8 mouse cellular contexts compared by ENCODE assay signal in the genomic region with DNA sequence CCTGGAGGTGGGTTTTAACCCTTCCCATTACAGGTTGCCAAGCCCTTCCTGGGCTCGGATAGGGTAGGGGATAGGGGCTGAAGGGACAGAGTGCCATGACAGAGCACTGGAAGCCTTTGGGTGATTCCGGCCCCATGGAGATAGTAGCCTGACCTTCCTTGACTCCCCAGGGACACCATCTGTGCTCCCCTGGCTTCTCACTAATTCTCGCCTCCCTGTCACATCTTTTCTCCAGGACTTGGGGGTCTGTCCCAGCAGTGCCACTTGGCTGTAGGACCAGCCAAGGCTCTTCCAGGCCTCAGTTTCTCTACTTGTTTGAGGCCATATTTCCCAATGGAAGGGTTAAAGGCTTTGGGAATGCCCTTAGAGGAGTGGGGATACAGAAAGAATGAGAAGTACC. TPM values are rescaled to one million over a fixed set of nuclear protein-coding genes. Genes with fewer than 3 reads are reported as not detected.
A peak's percentile ranks its signal among the peaks of the same experiment; 100 is the strongest.
DNase-seq lines count a peak whose midpoint lies in the region; ATAC-seq and TF ChIP-seq lines count a peak whose summit lies in the region.

No protein-coding gene starts in this region.

- peaks cover 40% of the 10 kb centered on the region for H3K36me3 ChIP-seq in heart, embryonic 10.5 days
- peaks cover 46% of the 10 kb centered on the region for H3K36me3 ChIP-seq in E14TG2a.4 (ENCODE audit: insufficient read depth, low read length)
- peaks cover 16% of the 10 kb centered on the region for H3K36me3 ChIP-seq in forebrain, embryonic 16.5 days (ENCODE audit: control insufficient read depth, insufficient read depth)
- peaks cover 15% of the 10 kb centered on the region for H3K36me3 ChIP-seq in macrophage (ENCODE audit: inconsistent target)

- H3K27me3 ChIP-seq in heart, embryonic 10.5 days (ENCODE audit: insufficient read depth, poor library complexity, severe bottlenecking): no peaks in the 10 kb centered on the region
- no peaks in the 10 kb centered on the region for H3K27me3 ChIP-seq in E14TG2a.4 (ENCODE audit: insufficient read depth, low read length)
- no peaks in the 10 kb centered on the region for H3K27me3 ChIP-seq in forebrain, embryonic 16.5 days (replicated peaks; ENCODE audit: control insufficient read depth, insufficient read depth, low read length)

- no peak for DNase-seq in heart, embryonic 10.5 days (ENCODE audit: low spot score)
- DNase-seq in heart, postnatal 36 days: no peak
- DNase-seq in urinary bladder, postnatal 4 days (ENCODE audit: low spot score in 2 of 2): no peak
- DNase-seq in frontal cortex, postnatal 25 days (ENCODE audit: low spot score in 2 of 2): no peak
- no peak for DNase-seq in ovary, postnatal 10 days (ENCODE audit: low spot score)

- peak overlapping the region; percentile 93 for H3K9ac ChIP-seq in forebrain, embryonic 16.5 days (replicated peaks; ENCODE audit: low read depth, low read length)

- intact Hi-C loops in heart, postnatal 36 days (cut with DNase I): loop anchor here (2.0 to 5.0 kb wide), 2 partner anchors 21 to 201 kb away; partner anchors contain the start of gene Ddx55

- H3K4me2 ChIP-seq in forebrain, embryonic 16.5 days (ENCODE audit: low read length): peak overlapping the region; percentile 91

- peak overlapping the region; percentile 100 for H3K27ac ChIP-seq in heart, embryonic 10.5 days
- peak overlapping the region; percentile 99 for H3K27ac ChIP-seq in forebrain, embryonic 16.5 days (ENCODE audit: low read length)
- H3K27ac ChIP-seq in macrophage: peak overlapping the region; percentile 15; the same call in 1 of the 2 replicates

- TF ChIP-seq CTCF in E14TG2a.4 (conservative IDR thresholded peaks at IDR 0.05; ENCODE audit: low read length): no peak

- H3K79me2 ChIP-seq in macrophage (ENCODE audit: inconsistent target): peaks cover 39% of the 10 kb centered on the region

- no peak for ATAC-seq in forebrain, embryonic 16.5 days

- H3K9me3 ChIP-seq in heart, embryonic 10.5 days: no peaks in the 10 kb centered on the region
- no peaks in the 10 kb centered on the region for H3K9me3 ChIP-seq in E14TG2a.4 (ENCODE audit: low read length)
- H3K9me3 ChIP-seq in forebrain, embryonic 16.5 days (ENCODE audit: control insufficient read depth, low read length): no peaks in the 10 kb centered on the region

- peaks cover 28% of the 10 kb centered on the region for H3K4me1 ChIP-seq in heart, embryonic 10.5 days
- peaks cover 69% of the 10 kb centered on the region for H3K4me1 ChIP-seq in E14TG2a.4 (replicated peaks; ENCODE audit: low read depth, low read length)
- peaks cover 38% of the 10 kb centered on the region for H3K4me1 ChIP-seq in forebrain, embryonic 16.5 days (replicated peaks; ENCODE audit: control insufficient read depth, insufficient read depth, low read length)

- peak overlapping the region; percentile 100 for H3K4me3 ChIP-seq in heart, embryonic 10.5 days
- H3K4me3 ChIP-seq in E14TG2a.4 (replicated peaks; ENCODE audit: low read length): peak overlapping the region; percentile 74
- peak overlapping the region; percentile 76 for H3K4me3 ChIP-seq in forebrain, embryonic 16.5 days (replicated peaks; ENCODE audit: low read length)
- no peak overlapping the region for H3K4me3 ChIP-seq in macrophage (ENCODE audit: inconsistent target)

- 59% methylated on average over 3 of the region's 3 CpGs for WGBS in heart, embryonic 10.5 days
- WGBS in forebrain, embryonic 16.5 days: 22% methylated on average over 3 of the region's 3 CpGs
- WGBS in macrophage (ENCODE audit: missing documents): 66% methylated on average over 3 of the region's 3 CpGs

RNA-seq across cellular contexts. Expression of gene Cdk2ap1, which starts 11.3 kb away (rescaled TPM):
- polyA plus RNA-seq in heart, embryonic 10.5 days (2016; fragmentation: Nextera tagmentation; extraction: Ambion mirVana): 34.4 and 43.7 TPM in 2 replicates
- 100 to 1,000 TPM; 164 to 167 TPM for total RNA-seq in heart, postnatal 36 days (2021)
- polyA plus RNA-seq in forebrain, embryonic 16.5 days (2015; fragmentation: Nextera tagmentation; extraction: Ambion mirVana): 60.5 and 74.2 TPM in 2 replicates
- total RNA-seq in macrophage (2018; cell fraction: chromatin; rRNA removed): 10 to 100 TPM in 23 of 26 experiments, 1 to 10 TPM in 3; 8.9 to 29.7 (median 15.4) TPM
- 10 to 100 TPM; 29.5 to 64.1 (median 46.8) TPM for total RNA-seq in macrophage (2018; cell fraction: cytosol; rRNA removed)
- 10 to 100 TPM in 25 of 26 experiments, 1 to 10 TPM in 1; 9.7 to 43.6 (median 18.0) TPM for total RNA-seq in macrophage (2018; cell fraction: nucleus; rRNA removed)
- 42.3 to 77.9 TPM (median 75.7 TPM) in 3 replicates for polyA plus RNA-seq in macrophage (2018)

RNA-seq across cellular contexts. Expression of gene 2810006K23Rik, which starts 23.7 kb away (rescaled TPM):
- polyA plus RNA-seq in heart, embryonic 10.5 days (2016; fragmentation: Nextera tagmentation; extraction: Ambion mirVana): 22.1 and 22.9 TPM in 2 replicates
- total RNA-seq in heart, postnatal 36 days (2021): 10 to 100 TPM; 12.1 to 13.1 TPM
- 17.4 and 18.8 TPM in 2 replicates for polyA plus RNA-seq in forebrain, embryonic 16.5 days (2015; fragmentation: Nextera tagmentation; extraction: Ambion mirVana)
- total RNA-seq in macrophage (2018; cell fraction: chromatin; rRNA removed): 10 to 100 TPM in 2 of 26 experiments, 1 to 10 TPM in 15, under 1 TPM in 3, not detected in 6; 0.37 to 11.4 (median 4.6) TPM
- 10 to 100 TPM in 11 of 26 experiments, 1 to 10 TPM in 15; 3.6 to 12.0 (median 9.4) TPM for total RNA-seq in macrophage (2018; cell fraction: cytosol; rRNA removed)
- 10 to 100 TPM in 2 of 26 experiments, 1 to 10 TPM in 21, under 1 TPM in 2, not detected in 1; 0.92 to 13.2 (median 2.8) TPM for total RNA-seq in macrophage (2018; cell fraction: nucleus; rRNA removed)
- 10.0 to 15.0 TPM (median 13.1 TPM) in 3 replicates for polyA plus RNA-seq in macrophage (2018)

RNA-seq across cellular contexts. Expression of gene Mphosph9, which starts 23.8 kb away (rescaled TPM):
- polyA plus RNA-seq in heart, embryonic 10.5 days (2016; fragmentation: Nextera tagmentation; extraction: Ambion mirVana): 15.6 and 20.5 TPM in 2 replicates
- 1 to 10 TPM; 5.4 to 5.8 TPM for total RNA-seq in heart, postnatal 36 days (2021)
- polyA plus RNA-seq in forebrain, embryonic 16.5 days (2015; fragmentation: Nextera tagmentation; extraction: Ambion mirVana): 17.0 and 17.1 TPM in 2 replicates
- total RNA-seq in macrophage (2018; cell fraction: chromatin; rRNA removed): 10 to 100 TPM in 16 of 26 experiments, 1 to 10 TPM in 10; 2.0 to 39.8 (median 11.8) TPM
- 1 to 10 TPM in 25 of 26 experiments, under 1 TPM in 1; 0.96 to 3.0 (median 1.9) TPM for total RNA-seq in macrophage (2018; cell fraction: cytosol; rRNA removed)
- 10 to 100 TPM in 5 of 26 experiments, 1 to 10 TPM in 20, under 1 TPM in 1; 0.75 to 20.8 (median 6.5) TPM for total RNA-seq in macrophage (2018; cell fraction: nucleus; rRNA removed)
- 1.4 to 2.4 TPM (median 2.1 TPM) in 3 replicates for polyA plus RNA-seq in macrophage (2018)

Comparison
In these comparisons a context has a peak if more than half of its experiments do, and no peak if none do; other contexts are left out.
1. H3K27ac ChIP-seq: peak in every context shown above with its lines; median percentile 100 in heart, embryonic 10.5 days; 99 in forebrain, embryonic 16.5 days; 15 in macrophage.